Mouse (Mus musculus): ENCODE measurements around the gene Shc4.
A peak's percentile ranks its signal among the peaks of the same experiment; 100 is the strongest.

The Shc4 gene

GRCm38 (mm10) chr2:125685441-125686150 is 38.4 kb downstream of the Shc4 start:
- no peak for DNase-seq (ENCODE audit: low read depth, low spot score)

GRCm38 (mm10) chr2:125684559-125685440 is 39.1 kb downstream of the Shc4 start:
- no peak for DNase-seq (ENCODE audit: low read depth, low spot score)

- no peak for DNase-seq (ENCODE audit: low read depth, low spot score)
Measured at GRCm38 (mm10) chr2:125683895-125684294, 40.1 kb downstream of the Shc4 start.

GRCm38 (mm10) chr2:125681811-125682210 is 42.1 kb downstream of the Shc4 start:
- DNase-seq (ENCODE audit: low read depth, low spot score) = peak; percentile 41

- DNase-seq (ENCODE audit: low read depth, low spot score) = peak; percentile 81
Measured at GRCm38 (mm10) chr2:125672957-125673631, 50.9 kb downstream of the Shc4 start, which contains the start of gene Eid1. TSS of gene Eid1 (plus strand) at chr2:125673095.

- DNase-seq (ENCODE audit: low read depth, low spot score) = no peak
Measured at GRCm38 (mm10) chr2:125672568-125672956, 51.4 kb downstream of the Shc4 start.

- DNase-seq (ENCODE audit: low read depth, low spot score) = no peak
Measured at GRCm38 (mm10) chr2:125670846-125671245, 53.1 kb downstream of the Shc4 start.

- no peak for DNase-seq (ENCODE audit: low read depth, low spot score)
Measured at GRCm38 (mm10) chr2:125667721-125668120, 56.2 kb downstream of the Shc4 start.

GRCm38 (mm10) chr2:125667184-125667583 is 56.8 kb downstream of the Shc4 start:
- DNase-seq (ENCODE audit: low read depth, low spot score) = no peak

GRCm38 (mm10) chr2:125666668-125667067 is 57.3 kb downstream of the Shc4 start:
- no peak for DNase-seq (ENCODE audit: low read depth, low spot score)

GRCm38 (mm10) chr2:125665909-125666308 is 58.0 kb downstream of the Shc4 start:
- no peak for DNase-seq (ENCODE audit: low read depth, low spot score)

GRCm38 (mm10) chr2:125665213-125665612 is 58.7 kb downstream of the Shc4 start:
- DNase-seq (ENCODE audit: low read depth, low spot score) = no peak

- no peak for DNase-seq (ENCODE audit: low read depth, low spot score)
Measured at GRCm38 (mm10) chr2:125662517-125662916, 61.4 kb downstream of the Shc4 start.

- no peak for DNase-seq (ENCODE audit: low read depth, low spot score)
Measured at GRCm38 (mm10) chr2:125661156-125661555, 62.8 kb downstream of the Shc4 start.

GRCm38 (mm10) chr2:125660537-125661130 is 63.3 kb downstream of the Shc4 start:
- DNase-seq (ENCODE audit: low read depth, low spot score) = peak; percentile 40

GRCm38 (mm10) chr2:125659823-125660536 is 64.0 kb downstream of the Shc4 start:
- DNase-seq (ENCODE audit: low read depth, low spot score) = peak; percentile 83

GRCm38 (mm10) chr2:125655391-125655790 is 68.6 kb downstream of the Shc4 start:
- DNase-seq (ENCODE audit: low read depth, low spot score) = no peak

- no peak for DNase-seq (ENCODE audit: low read depth, low spot score)
Measured at GRCm38 (mm10) chr2:125653286-125653685, 70.7 kb downstream of the Shc4 start.

- DNase-seq (ENCODE audit: low read depth, low spot score) = no peak
Measured at GRCm38 (mm10) chr2:125651563-125651962, 72.4 kb downstream of the Shc4 start.

GRCm38 (mm10) chr2:125650742-125651352 is 73.1 kb downstream of the Shc4 start:
- no peak for DNase-seq (ENCODE audit: low read depth, low spot score)

- DNase-seq (ENCODE audit: low read depth, low spot score) = no peak
Measured at GRCm38 (mm10) chr2:125650038-125650437, 73.9 kb downstream of the Shc4 start.

Data from forelimb bud, embryonic 11.5 days (tissue).